Mouse (Mus musculus) intestine, embryonic 15.5 days (tissue): ENCODE results near the gene Tbc1d10c. TPM values are rescaled to one million over a fixed set of nuclear protein-coding genes. Genes with fewer than 3 reads are reported as not detected.
A peak's percentile ranks its signal among the peaks of the same experiment; 100 is the strongest.

Source experiments
- ATAC-seq: fragments of 200-750 bp; cut with Nextera tagmentation; 2 replicates; pipeline ENCODE4 v1.8.0; 2017; ENCODE audit warnings: moderate TSS enrichment, moderate library complexity
- H3K27ac ChIP-seq: fragments of 300-500 bp; sonication (generic); 2 replicates; pipeline ENCODE4 v1.5.1; 2015; ENCODE audit warnings: mild to moderate bottlenecking, inconsistent platforms
- H3K27me3 ChIP-seq: fragments of 300-500 bp; sonication (generic); replicated peaks from 2 replicates; pipeline ENCODE4 v1.6.1; 2015; ENCODE audit warnings: inconsistent platforms
- H3K36me3 ChIP-seq: fragments of 300-500 bp; sonication (generic); 2 replicates; pipeline ENCODE4 v1.6.1; 2015; ENCODE audit warnings: inconsistent platforms
- H3K4me1 ChIP-seq: fragments of 300-500 bp; sonication (generic); replicated peaks from 2 replicates; pipeline ENCODE4 v1.6.1; 2015; ENCODE audit warnings: inconsistent platforms
- H3K4me2 ChIP-seq: fragments of 300-500 bp; sonication (generic); replicated peaks from 2 replicates; pipeline ENCODE4 v1.6.1; 2015; ENCODE audit warnings: mild to moderate bottlenecking, inconsistent platforms
- H3K4me3 ChIP-seq: fragments of 300-500 bp; sonication (generic); replicated peaks from 2 replicates; pipeline ENCODE4 v1.5.1; 2015; ENCODE audit warnings: inconsistent platforms
- H3K9ac ChIP-seq: fragments of 300-500 bp; sonication (generic); 2 replicates; pipeline ENCODE4 v1.6.1; 2015; ENCODE audit warnings: inconsistent platforms
- H3K9me3 ChIP-seq: fragments of 300-500 bp; sonication (generic); 2 replicates; pipeline ENCODE4 v1.6.1; 2016; ENCODE audit warnings: inconsistent platforms
- WGBS: fragments of 180-500 bp; shearing (Covaris S2); methylation state at CpG from one replicate; pipeline ENCODE4 v1.1.7; 2015; 5-methylcytosine and 5-hydroxymethylcytosine counted together
- polyA plus RNA-seq: library from polyadenylated mRNA; unstranded; fragments of >200 nt; fragmentation: Nextera tagmentation; extraction: Ambion mirVana; gene quantifications from 2 replicates; pipeline ENCODE4 v1.2.1, GENCODE M21; 2015

Gene Tbc1d10c
- polyA plus RNA-seq, 1 experiment from 2014 or later, result 3.5 TPM

DNA sequence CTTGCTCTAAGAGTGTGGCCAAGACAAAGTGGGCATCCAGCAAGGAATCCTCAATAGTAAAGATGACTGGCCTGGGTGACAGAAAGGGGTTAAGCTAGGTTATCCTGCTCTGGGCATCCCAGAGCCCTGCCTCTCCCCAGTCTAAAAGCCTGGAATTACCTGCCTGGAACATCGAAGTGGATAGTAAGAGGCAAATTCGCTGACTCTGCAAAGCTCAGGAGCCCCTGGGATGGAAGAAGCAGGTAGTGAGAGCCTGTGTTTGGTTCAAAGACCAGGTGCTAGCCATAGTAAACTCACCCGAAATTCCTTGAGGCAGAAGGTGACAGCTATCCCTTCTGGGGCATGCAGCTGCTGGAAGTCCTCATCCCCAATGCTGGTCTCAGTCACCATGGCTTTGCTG, 6.1 kb upstream of the Tbc1d10c start:
- H3K4me2 ChIP-seq, result no peak overlapping the region
- H3K27me3 ChIP-seq, result no peaks in the 10 kb centered on the region
- H3K36me3 ChIP-seq, result peaks cover 32% of the 10 kb centered on the region
- no peak overlapping the region for H3K4me3 ChIP-seq
- peak overlapping the region; percentile 73; the same call in 1 of the 2 replicates for H3K27ac ChIP-seq
- no peak for ATAC-seq
- peaks cover 51% of the 10 kb centered on the region for H3K4me1 ChIP-seq
- WGBS, result 74% methylated on average over 3 of the region's 3 CpGs
- no peaks in the 10 kb centered on the region for H3K9me3 ChIP-seq
- 0 out of 2 replicates have a peak overlapping the region, but pooled peaks have one; percentile 5 for H3K9ac ChIP-seq

DNA sequence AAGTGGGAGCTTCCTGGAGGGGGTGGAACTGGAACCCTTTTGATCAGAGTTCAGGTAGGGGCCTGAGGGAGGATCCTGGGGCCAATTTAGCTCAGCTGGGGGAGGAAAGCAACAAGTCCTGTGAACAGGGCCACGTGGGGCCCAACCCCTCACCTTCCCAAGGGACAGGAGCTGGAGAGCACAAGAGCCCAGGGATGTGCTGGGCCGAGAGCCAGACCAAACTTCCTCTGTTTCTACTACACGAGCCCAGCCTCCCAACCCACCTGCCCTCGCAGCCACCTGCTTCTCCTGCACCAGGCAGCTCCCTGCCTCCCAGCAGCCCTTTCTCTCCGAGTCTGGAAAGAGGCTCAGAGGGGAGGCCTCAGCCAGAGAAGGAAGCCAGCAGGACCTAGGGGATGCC, 5.5 kb upstream of the Tbc1d10c start:
- peak overlapping the region; percentile 73 for H3K27ac ChIP-seq
- H3K4me1 ChIP-seq, result peaks cover 48% of the 10 kb centered on the region
- 0 out of 2 replicates have a peak overlapping the region, but pooled peaks have one; percentile 5 for H3K9ac ChIP-seq
- H3K36me3 ChIP-seq, result peaks cover 32% of the 10 kb centered on the region
- H3K4me2 ChIP-seq, result peak overlapping the region; percentile 22
- WGBS, result 20% methylated on average over 5 of the region's 5 CpGs
- H3K27me3 ChIP-seq, result no peaks in the 10 kb centered on the region
- no peaks in the 10 kb centered on the region for H3K9me3 ChIP-seq
- ATAC-seq, result no peak
- H3K4me3 ChIP-seq, result no peak overlapping the region

DNA sequence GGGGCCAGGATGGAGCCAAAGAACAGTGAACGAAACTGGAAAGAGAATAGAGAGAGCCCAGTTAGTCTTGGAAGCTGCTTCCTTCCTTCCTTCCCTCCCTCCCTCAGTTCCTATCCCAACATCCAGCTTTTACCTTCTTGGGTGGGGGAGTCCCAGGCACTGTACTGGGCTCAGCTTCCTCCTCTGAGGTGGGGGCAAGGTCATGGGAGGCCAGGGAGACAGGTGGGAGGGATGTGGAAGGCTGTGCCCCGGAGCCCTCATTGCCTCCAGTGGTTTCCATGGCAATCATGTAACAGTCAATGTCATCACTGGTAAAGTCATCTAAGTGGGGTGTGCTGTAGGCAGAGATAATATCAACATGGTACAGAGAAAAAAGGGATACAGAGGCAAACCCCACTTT, 5.0 kb upstream of the Tbc1d10c start:
- 49% methylated on average over 2 of the region's 2 CpGs for WGBS
- Histone ChIP-seq H3K27me3 (no peaks in the 10 kb centered on the region), H3K4me1 (peaks cover 52% of the 10 kb centered on the region), H3K27ac (peak overlapping the region; percentile 18; the same call in 1 of the 2 replicates), H3K9ac (no peak overlapping the region), H3K9me3 (no peaks in the 10 kb centered on the region), H3K36me3 (peaks cover 32% of the 10 kb centered on the region), H3K4me2 (no peak overlapping the region), H3K4me3 (no peak overlapping the region)
- ATAC-seq, result no peak

DNA sequence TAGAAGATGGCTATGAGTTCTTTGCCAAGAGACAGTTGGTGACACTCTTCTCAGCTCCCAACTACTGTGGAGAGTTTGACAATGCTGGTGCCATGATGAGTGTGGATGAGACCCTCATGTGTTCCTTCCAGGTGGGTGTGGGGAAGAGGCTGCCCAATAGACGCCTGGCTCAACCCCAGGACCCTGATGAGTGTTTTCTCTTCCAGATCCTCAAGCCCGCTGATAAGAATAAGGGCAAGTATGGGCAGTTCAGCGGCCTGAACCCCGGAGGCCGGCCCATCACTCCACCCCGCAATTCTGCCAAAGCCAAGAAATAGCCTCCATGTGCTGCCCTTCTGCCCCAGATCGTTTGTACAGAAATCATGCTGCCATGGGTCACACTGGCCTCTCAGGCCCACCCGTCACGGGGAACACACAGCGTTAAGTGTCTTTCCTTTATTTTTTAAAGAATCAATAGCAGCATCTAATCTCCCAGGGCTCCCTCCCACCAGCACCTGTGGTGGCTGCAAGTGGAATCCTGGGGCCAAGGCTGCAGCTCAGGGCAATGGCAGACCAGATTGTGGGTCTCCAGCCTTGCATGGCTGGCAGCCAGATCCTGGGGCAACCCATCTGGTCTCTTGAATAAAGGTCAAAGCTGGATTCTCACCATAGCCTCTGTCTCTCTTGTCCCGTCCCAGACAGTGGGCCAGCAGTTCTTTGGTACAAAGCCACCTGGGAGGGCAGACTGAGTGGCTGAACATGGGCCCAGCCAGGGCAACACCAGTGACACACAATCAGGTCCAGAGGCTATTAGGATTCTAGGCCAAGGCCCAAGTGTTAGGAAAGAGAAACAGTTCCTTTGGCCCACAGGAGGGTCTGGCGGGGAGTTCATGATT, 3.9 kb upstream of the Tbc1d10c start:
- H3K9ac ChIP-seq, result no peak overlapping the region
- H3K4me2 ChIP-seq, result no peak overlapping the region
- no peaks in the 10 kb centered on the region for H3K9me3 ChIP-seq
- H3K4me3 ChIP-seq, result no peak overlapping the region
- H3K4me1 ChIP-seq, result peaks cover 48% of the 10 kb centered on the region
- no peak overlapping the region for H3K27ac ChIP-seq
- no peak for ATAC-seq
- 69% methylated on average over 12 of the region's 12 CpGs for WGBS
- H3K36me3 ChIP-seq, result peaks cover 32% of the 10 kb centered on the region
- no peaks in the 10 kb centered on the region for H3K27me3 ChIP-seq

DNA sequence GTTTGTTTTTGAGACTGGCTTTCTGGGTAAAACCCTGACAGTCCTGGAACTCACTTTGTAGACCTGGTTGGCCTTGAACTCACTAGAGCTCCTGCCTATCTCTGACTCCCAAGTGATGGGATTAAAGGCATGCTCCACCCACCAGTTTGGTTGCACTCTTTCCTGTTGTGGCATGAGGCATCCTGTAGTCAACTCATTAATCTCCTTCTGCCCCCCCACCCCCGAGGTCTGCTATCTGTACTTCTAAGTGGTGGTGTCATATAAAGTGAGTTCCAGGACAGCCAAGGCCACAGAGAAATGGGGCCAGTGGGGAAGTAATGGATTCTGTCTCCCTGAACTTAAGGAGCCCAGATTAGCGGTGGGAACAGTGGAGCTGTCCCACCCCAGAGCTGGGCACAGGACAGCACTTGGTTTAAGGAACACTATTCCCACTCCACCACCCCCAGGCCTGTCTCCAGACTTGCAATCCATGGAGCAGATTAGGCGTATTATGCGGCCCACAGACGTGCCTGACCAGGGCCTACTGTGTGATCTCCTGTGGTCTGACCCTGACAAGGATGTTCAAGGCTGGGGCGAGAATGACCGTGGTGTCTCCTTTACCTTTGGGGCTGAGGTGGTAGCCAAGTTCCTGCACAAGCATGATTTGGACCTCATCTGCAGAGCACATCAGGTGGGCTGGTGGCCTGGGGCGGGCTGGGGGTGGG, 3.1 kb upstream of the Tbc1d10c start:
- peak overlapping the region; percentile 74; the same call in 1 of the 2 replicates for H3K4me2 ChIP-seq
- H3K27ac ChIP-seq, result no peak overlapping the region
- 0 out of 2 replicates have a peak overlapping the region, but pooled peaks have one; percentile 87 for H3K4me3 ChIP-seq
- H3K36me3 ChIP-seq, result peaks cover 31% of the 10 kb centered on the region
- WGBS, result 80% methylated on average over 8 of the region's 8 CpGs
- H3K9ac ChIP-seq, result no peak overlapping the region; the same call in 1 of the 2 replicates
- no peaks in the 10 kb centered on the region for H3K9me3 ChIP-seq
- no peaks in the 10 kb centered on the region for H3K27me3 ChIP-seq
- H3K4me1 ChIP-seq, result peaks cover 47% of the 10 kb centered on the region
- no peak for ATAC-seq

DNA sequence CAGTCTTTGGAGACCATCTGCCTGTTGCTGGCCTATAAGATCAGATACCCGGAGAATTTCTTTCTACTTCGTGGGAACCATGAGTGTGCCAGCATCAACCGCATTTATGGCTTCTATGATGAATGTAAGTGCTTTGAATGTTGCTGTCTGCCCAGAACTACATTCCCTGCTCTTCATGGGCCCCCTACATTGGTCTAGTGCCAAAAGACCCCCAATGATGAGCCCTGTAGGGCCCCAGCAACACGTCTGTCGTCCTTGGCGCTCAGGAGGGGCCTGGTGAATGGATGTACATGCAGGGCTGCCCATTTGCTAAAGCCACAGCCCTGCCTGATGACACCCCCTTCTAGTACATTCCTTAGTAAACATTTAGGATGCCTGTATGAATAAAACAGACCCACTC, 2.0 kb upstream of the Tbc1d10c start:
- Histone ChIP-seq H3K4me1 (peaks cover 47% of the 10 kb centered on the region), H3K4me2 (peak overlapping the region; percentile 74), H3K27me3 (no peaks in the 10 kb centered on the region), H3K27ac (0 out of 2 replicates have a peak overlapping the region, but pooled peaks have one; percentile 96), H3K4me3 (peak overlapping the region; percentile 87), H3K9me3 (no peaks in the 10 kb centered on the region), H3K36me3 (peaks cover 23% of the 10 kb centered on the region), H3K9ac (peak overlapping the region; percentile 98)
- no peak for ATAC-seq
- WGBS, result 40% methylated on average over 6 of the region's 6 CpGs

DNA sequence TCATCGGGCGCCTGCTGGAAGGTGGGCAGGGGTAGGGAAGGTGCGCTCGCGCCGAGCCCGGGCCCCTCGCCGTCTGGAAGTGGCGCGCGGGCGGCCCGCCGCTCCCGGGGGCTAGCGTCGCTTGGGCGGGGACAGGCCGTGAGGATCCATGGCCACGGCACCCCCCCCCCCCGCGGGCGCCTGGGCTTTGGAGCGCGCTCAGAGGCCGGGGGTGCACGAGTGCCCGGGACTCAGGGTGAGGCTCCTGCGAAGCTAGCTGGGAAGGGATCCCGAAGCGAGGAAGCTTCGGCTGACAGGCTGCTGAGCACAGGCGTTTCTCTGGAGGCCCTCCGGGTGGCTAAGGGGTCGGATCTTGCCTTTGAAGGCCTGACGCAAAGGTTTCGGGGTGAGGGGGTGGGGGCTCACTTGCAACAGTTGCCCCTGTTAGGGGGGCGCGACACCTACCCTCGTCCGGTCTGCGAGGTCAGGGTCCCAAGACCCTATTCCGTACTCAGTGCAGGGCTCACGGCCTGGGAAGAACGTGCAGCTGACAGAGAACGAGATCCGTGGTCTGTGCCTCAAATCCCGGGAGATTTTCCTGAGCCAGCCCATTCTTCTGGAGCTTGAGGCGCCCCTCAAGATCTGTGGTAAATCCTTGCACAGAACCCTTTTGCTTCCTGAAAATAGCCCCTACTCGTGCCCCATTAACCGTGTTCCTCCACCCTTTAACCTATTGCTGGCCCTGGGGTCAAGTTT, 1.3 kb upstream of the Tbc1d10c start:
- Histone ChIP-seq H3K9ac (peak overlapping the region; percentile 98), H3K27me3 (no peaks in the 10 kb centered on the region), H3K4me2 (peak overlapping the region; percentile 74), H3K9me3 (no peaks in the 10 kb centered on the region), H3K27ac (peak overlapping the region; percentile 96), H3K4me1 (peaks cover 43% of the 10 kb centered on the region), H3K4me3 (peak overlapping the region; percentile 87), H3K36me3 (peaks cover 23% of the 10 kb centered on the region)
- ATAC-seq, result peak; percentile 68
- under 1% methylated on average over 51 of the region's 52 CpGs for WGBS

DNA sequence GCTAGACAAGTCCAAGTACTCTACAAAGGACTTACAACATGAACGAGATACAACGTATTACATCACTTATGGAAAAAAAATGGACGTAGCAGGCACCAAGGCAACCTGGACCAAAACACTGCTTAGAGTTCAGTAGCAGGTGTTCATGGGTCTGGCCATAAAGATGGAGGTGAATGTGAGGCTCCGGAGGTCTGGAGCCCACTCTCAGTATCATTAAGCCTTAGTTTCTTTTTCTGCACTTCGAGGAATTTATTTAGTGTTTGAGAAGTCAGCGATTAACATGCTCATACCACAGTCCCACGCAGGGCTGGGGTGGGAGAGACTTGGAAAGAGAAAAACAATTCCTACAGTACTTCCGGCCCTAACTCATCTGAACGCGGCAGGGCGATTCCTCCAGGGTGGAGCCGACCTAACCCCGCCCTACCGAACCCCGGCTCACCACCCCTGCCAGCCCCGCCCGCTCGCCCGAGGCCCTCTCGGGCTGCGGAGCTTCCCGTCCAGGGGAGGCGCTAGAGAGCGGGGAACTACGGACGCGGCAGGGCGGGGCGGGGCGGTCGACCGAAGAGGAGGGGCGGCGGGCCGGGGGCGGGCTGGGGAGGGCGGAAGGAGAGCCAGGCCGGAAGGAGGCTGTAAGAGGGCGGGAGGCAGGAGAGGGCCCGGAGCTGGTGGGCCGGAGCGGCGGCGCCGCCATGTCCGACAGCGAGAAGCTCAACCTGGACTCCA, 605 bp upstream of the Tbc1d10c start, which contains the start of gene Ppp1ca:
Ppp1ca (plus strand) TSS at position 538 of the 723 bp plus-strand sequence.
- 2% methylated on average over 43 of the region's 47 CpGs for WGBS

DNA sequence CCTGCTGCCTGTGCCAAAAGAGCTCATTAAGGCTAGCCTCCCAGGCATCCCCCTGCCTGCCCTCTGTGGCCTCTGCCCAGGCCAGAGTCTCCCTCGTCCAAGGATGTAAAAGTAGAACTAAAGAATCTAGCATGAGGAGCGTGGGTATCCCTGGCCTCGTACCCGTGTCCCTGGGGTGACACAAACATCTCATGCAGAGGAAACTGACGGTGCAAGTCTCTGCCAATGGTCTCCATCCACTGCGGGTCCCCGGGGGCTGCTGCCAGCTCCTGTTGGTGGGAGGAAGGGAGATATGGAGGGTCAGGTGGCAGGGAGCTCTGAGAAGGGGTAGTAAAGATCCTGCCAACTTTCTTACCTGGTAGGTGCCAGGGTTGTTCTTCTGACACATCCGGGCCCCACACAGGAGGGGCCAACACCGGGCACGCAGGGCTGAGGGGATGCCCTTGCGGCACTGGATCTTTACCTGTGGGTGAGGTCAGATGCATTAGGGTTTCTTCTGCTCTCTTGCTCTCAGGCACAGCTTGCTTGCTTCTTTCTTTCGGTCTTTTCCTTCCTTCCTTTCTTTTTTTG, 1.9 kb downstream of the Tbc1d10c start:
- no peak overlapping the region for H3K4me3 ChIP-seq
- H3K27ac ChIP-seq, result no peak overlapping the region
- no peak overlapping the region for H3K4me2 ChIP-seq
- H3K9ac ChIP-seq, result no peak overlapping the region
- peaks cover 30% of the 10 kb centered on the region for H3K4me1 ChIP-seq
- WGBS, result 88% methylated on average over 12 of the region's 12 CpGs
- peaks cover 3% of the 10 kb centered on the region; the same call in 1 of the 2 replicates for H3K36me3 ChIP-seq
- H3K27me3 ChIP-seq, result no peaks in the 10 kb centered on the region
- no peak for ATAC-seq
- H3K9me3 ChIP-seq, result no peaks in the 10 kb centered on the region

More for the DNA sequence above, 605 bp upstream of the Tbc1d10c start, which contains the start of gene Ppp1ca:
- peak within 1 kb of the TSS; percentile 96 for H3K27ac ChIP-seq
- H3K4me3 ChIP-seq, result peak within 1 kb of the TSS; percentile 87
- no peaks in the 10 kb centered on the region for H3K9me3 ChIP-seq
- H3K27me3 ChIP-seq, result no peaks in the 10 kb centered on the region
- peaks cover 23% of the 10 kb centered on the region for H3K36me3 ChIP-seq
- peak within 1 kb of the TSS; percentile 74 for H3K4me2 ChIP-seq
- peaks cover 37% of the 10 kb centered on the region for H3K4me1 ChIP-seq
- peak; percentile 95 for ATAC-seq
- H3K9ac ChIP-seq, result peak within 1 kb of the TSS; percentile 98

DNA sequence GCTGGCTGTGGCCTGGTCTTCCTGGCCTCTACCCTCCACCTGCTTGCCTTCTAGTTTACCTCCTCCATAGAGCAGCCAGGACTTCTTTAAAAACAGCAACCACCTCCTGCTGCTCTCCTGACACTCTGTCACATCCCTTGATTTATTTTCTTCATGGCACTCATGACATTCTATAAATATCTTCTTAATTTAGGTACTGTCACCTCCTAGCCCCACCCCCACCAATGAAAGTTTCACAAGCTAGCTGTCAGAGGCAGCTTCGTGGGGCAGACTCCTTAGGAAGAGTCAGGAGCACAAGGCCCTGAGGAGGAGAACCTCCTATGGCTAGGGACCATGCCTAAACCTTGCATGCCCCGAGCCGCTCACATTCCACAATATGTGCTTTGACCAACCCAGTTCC, 3.8 kb downstream of the Tbc1d10c start:
- no peak overlapping the region for H3K4me2 ChIP-seq
- no peaks in the 10 kb centered on the region for H3K9me3 ChIP-seq
- ATAC-seq, result no peak
- H3K36me3 ChIP-seq, result no peaks in the 10 kb centered on the region
- H3K4me3 ChIP-seq, result no peak overlapping the region
- H3K27ac ChIP-seq, result no peak overlapping the region
- H3K4me1 ChIP-seq, result peaks cover 18% of the 10 kb centered on the region
- no peaks in the 10 kb centered on the region for H3K27me3 ChIP-seq
- H3K9ac ChIP-seq, result no peak overlapping the region
- 68% methylated on average over 3 of the region's 3 CpGs for WGBS
